Mouse (Mus musculus) induced T-regulatory cell, adult 2 months (primary cell): ENCODE results near the gene Xrn2.

ENCODE experiments used
- DNase-seq: peaks from one replicate; pipeline ENCODE4 v3.0.0-alpha.2; 2012; ENCODE audit warnings: low read depth

Xrn2 gene

GRCm38 (mm10) chr2:147053229-147053892, 40.6 kb downstream of the Xrn2 start:
- no peak for DNase-seq

GRCm38 (mm10) chr2:147067480-147068246, 54.9 kb downstream of the Xrn2 start:
- DNase-seq: no peak

GRCm38 (mm10) chr2:147069077-147069476, 56.3 kb downstream of the Xrn2 start:
- DNase-seq: no peak

GRCm38 (mm10) chr2:147070305-147070704, 57.5 kb downstream of the Xrn2 start:
- DNase-seq: no peak

GRCm38 (mm10) chr2:147073962-147074361, 61.2 kb downstream of the Xrn2 start:
- DNase-seq: no peak

GRCm38 (mm10) chr2:147074399-147074798, 61.6 kb downstream of the Xrn2 start:
- DNase-seq: no peak

- DNase-seq: peak; percentile 6
These were observed 69.6 kb downstream of the Xrn2 start for GRCm38 (mm10) chr2:147082391-147082790.

GRCm38 (mm10) chr2:147083471-147084365, 70.9 kb downstream of the Xrn2 start:
- peak; percentile 62 for DNase-seq

GRCm38 (mm10) chr2:147084366-147085071, 71.7 kb downstream of the Xrn2 start:
- DNase-seq: no peak

GRCm38 (mm10) chr2:147085072-147085870, 72.5 kb downstream of the Xrn2 start, which contains the start of gene Nkx2-4:
Gene Nkx2-4, minus strand, starts transcription at chr2:147085445.
- peak; percentile 34 for DNase-seq

- peak; percentile 29 for DNase-seq
These were observed 73.1 kb downstream of the Xrn2 start for GRCm38 (mm10) chr2:147085937-147086336.

- DNase-seq: peak; percentile 22
These were observed 73.6 kb downstream of the Xrn2 start for GRCm38 (mm10) chr2:147086441-147086840.

GRCm38 (mm10) chr2:147119736-147120135, 106.9 kb downstream of the Xrn2 start:
- no peak for DNase-seq

GRCm38 (mm10) chr2:147127366-147127765, 114.6 kb downstream of the Xrn2 start:
- DNase-seq: no peak
